Mouse (Mus musculus): ENCODE measurements around the gene Mapk10. TPM values are rescaled to one million over a fixed set of nuclear protein-coding genes. Genes with fewer than 3 reads are reported as not detected.

The Mapk10 gene
- total RNA-seq (2021) = 10 to 100 TPM; 30.0 to 37.4 TPM

DNA sequence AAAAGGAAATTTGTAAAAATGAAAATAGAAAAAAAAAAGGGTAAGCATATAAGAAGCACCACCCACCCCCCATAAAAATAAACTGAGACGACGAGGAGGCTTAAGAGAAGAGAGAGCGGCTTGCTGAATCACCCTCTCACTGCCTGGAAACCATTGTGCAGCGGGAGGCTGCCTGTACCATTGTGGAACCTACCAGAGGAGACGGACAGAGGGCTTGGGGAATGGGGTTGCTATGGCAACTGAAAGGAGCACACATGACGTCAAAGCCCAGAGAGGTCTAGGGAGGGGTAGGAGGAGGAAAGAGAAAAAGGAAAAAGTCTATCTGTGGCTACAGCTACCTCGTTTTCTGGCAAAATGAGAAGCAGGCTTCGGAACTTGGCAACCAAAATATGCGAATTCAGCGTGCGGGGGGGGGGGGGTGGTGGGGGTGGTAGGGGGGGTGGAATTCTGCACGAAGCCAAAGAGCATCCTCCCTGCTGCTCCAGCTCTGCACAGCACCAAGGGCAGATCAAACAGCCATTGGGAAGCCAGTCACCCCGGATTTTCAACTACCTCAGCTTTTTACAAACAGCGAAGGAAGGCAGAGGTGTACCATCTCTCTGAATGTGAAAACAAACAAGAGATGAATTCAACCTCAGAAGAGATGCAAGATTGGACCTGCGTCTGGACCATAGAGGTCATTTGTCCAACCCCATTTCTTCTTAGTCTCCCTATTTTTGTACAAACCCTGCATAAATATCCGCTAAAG is at the start of gene Mapk10:
Gene Mapk10, minus strand, starts transcription at position 234 of the 748 bp plus-strand sequence.
- intact Hi-C loops (cut with DNase I) = loop anchor here (2.0 kb wide), 1 partner anchor 34 kb away; no protein-coding TSS in a partner anchor
- peak; percentile 63 to 70 for DNase-seq

DNA sequence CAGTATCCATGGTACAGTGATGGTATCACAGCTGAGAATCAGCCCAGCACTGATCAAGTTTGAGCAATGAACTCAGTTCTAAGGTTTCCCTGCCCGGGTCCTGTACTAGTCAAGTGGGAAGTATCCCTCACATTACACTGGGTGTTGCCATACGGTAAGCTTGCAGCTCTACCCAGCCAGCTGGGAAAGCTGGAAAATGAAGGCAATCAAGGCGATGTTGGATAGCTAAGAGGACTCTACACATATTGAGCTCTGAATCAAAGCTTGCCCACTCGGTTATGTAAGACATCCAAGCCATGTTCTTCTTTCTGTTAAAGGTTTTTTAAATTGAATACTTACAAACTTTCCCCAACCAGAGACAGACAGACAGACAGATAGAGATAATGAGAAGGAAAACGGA is 45.0 kb upstream of the Mapk10 start:
- intact Hi-C loops (cut with DNase I) = no loop called here
- no peak for DNase-seq

DNA sequence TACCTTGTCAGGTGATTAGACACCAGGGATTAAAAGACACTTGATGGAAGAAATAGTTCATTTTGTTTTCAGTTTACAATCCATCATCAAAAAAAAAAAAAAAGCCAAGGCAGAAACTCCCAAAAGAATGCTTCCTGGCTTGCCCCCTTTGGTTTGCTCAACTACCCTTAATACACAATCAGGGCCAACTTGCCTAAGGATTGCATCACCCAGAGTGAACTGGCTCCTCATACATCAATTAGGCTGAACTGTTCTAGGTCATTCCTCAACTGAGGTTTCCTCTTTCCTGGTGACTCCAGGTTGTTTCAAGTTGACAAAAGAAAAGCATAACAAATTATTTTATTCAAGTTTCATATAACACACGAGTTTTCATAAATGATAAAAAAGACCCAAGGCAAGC is 31.3 kb upstream of the Mapk10 start:
- intact Hi-C loops (cut with DNase I) = no loop called here
- no peak for DNase-seq

DNA sequence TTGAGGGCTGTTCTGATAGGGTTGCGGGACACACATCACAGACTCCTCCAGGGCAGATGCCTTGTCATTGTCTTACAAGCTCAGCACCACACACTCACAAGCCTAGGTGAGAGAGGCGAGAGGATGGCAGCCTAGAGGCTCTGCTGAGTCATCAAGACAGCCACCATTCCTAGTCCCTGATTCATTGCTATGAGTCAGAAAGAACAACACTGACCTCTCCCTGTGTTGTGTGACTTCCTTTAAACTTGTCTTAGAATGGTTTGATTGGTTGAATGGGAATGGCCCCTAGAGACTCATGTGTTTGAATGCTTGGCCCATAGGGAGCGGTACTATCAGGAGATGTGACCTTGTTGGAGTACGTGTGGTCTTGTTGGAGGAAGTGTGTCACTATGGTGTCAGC is 20.7 kb upstream of the Mapk10 start:
- intact Hi-C loops (cut with DNase I) = no loop called here
- no peak for DNase-seq

DNA sequence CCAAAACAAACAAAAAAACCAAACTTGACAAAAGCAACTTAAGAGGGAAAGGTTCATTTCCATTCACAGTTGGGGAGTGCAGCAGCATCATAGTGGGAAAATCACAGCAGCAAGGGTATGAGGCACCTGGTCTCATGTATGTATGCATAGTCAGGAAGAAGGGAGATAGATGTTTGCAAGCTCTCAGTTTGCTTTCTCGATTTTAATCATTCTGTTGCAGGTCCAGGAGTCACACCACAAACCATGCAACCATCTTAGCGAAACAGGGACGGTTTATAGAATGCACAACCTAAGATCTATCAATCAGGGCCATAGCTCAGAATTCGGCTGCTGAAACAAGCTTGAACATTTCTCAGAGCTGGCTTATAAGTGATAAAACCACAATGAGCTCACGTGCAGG is 19.2 kb upstream of the Mapk10 start:
- DNase-seq = no peak
- intact Hi-C loops (cut with DNase I) = no loop called here

DNA sequence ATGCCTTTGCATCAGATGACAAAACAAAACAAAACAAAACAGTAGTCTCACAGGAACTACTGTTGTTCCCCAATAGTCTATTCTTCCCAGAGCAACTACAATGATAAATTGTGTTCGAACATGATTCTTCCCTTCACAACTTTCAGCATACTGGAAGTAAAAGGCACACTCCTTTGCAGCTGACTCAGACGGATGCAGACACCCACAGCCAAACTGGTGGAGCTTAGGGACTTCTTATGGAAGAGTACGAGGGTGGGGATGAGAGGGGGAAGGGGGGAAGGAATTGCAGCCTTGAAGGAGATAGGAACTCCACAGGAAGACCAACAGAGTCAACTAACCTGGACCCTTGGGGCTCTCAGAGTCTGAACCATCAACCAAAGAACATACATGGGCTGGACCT is 18.2 kb upstream of the Mapk10 start:
- intact Hi-C loops (cut with DNase I) = no loop called here
- no peak for DNase-seq

DNA sequence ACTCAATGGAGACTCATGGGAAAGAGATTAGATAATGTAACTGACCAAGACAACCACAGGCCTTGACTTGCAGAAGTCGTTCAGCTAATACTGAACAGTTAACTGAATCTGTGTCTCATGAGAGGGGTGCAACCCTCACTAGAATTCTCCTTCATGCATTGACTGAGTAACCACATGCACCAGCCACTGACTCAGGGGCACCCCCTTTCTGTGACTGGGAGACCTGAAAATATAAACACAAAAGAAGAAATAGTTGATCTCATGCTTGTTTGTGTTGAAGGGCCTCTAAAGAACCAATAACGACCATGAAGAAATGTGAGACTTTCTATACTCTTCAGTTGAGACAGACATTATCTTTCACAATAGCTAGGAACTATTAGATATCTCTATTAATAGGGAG is 10.9 kb upstream of the Mapk10 start:
- no peak for DNase-seq
- intact Hi-C loops (cut with DNase I) = no loop called here

DNA sequence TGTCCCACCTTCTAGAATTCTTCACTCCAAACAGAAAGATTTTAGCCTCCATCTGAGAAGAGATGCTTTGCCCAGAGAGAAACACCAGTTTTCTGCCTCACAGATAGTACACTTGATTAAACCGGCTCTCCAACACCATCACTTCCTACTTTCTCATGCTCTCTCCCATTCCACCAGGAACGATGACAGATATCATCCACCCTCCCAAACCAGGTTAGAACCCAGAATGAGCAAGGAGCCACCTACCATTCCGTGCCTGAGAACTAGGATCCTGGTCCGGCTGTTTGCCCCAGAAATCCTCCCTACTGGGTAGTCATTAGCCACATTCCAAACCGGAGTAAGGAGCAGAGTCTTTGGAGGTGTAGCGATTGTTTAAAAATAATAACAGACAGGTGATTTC is 490 bp downstream of the Mapk10 start:
- intact Hi-C loops (cut with DNase I) = loop anchor here (2.0 kb wide), 1 partner anchor 34 kb away; no protein-coding TSS in a partner anchor
- DNase-seq = peak; percentile 14 to 32

DNA sequence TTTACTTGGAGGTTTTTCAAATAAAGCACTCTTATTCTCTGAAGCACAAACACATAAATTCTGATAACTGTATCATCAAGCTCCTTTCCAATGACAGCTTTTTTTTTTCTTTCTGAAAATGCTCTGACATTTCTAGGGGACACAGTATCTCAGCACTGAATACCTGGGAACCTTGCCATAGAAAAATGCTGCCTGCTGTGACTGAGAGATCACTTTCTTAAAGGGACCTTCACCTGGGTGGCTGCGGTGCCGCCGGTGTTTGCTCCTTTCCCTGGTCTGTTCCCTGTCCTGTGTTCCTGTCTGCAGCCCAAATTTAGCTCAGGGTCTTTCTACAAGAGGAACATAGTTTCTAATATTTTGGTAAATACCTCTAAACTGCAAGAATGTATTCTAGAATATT is 1.1 kb downstream of the Mapk10 start:
- peak; percentile 65 to 68 for DNase-seq
- intact Hi-C loops (cut with DNase I) = loop anchor here (2.0 kb wide), 1 partner anchor 33 kb away; no protein-coding TSS in a partner anchor

DNA sequence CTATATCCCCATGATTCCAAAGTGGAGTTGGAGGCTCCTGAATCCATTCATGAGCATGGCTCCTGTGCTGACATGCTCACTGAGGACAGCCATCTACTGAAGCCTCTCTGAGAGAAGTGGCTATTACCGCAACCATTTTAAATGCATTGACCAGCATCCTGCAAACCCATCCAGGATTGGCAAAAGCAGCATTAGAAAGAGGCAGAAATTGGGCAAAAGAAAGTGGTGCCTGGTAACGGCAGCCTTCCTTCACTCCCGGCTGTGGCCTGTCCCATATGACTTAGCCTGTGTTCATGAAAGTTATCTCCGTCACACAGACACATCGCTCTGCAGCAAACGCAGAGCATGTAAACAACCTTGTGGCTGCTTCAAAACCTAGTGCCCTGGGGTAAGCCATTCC is 1.6 kb downstream of the Mapk10 start:
- intact Hi-C loops (cut with DNase I) = no loop called here
- peak; percentile 17 to 36 for DNase-seq

DNA sequence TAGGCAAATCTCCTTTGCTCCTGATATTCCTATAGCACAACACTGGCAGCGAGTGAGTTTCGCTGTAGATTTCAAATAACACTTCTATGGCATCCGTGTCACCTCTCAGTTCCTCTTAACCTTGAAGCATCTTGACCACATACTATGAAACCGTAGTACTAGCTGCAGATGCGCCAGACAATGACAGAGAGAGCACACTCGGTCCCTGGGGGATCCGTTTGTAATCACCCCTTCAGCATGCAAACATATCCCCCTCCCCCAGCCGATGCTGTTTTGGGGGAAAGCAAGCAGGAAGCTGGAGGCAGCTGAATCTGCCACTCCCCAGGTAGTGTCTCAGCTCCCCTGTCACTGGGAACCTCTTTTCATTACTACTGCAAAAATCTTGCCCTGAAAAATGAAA is 2.3 kb downstream of the Mapk10 start:
- peak; percentile 9 to 12 for DNase-seq
- intact Hi-C loops (cut with DNase I) = no loop called here

DNA sequence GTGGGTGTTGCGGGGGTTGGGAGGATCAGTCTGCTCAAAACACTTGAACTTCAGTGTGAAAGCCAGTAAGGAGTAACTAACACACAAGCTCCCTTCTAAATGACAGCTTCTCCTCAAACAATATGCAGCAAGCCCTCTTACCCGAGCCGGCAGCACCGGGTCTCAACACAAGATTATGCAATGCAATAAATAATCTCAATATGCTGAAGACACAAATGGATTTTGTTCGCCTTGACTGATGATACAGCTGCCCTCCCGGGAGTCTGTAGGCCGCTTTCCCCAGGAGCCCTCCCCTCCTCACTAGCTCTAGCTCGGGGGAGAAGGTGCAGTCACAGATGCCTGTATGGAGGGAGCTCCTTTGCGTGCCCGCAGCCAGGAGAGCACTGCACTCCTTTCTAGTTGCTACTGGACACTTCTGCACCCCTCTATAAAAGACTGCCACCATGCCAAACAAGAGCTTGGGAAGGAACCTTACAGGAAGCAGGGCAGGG is 3.1 kb downstream of the Mapk10 start:
- intact Hi-C loops (cut with DNase I) = no loop called here
- DNase-seq = no peak

DNA sequence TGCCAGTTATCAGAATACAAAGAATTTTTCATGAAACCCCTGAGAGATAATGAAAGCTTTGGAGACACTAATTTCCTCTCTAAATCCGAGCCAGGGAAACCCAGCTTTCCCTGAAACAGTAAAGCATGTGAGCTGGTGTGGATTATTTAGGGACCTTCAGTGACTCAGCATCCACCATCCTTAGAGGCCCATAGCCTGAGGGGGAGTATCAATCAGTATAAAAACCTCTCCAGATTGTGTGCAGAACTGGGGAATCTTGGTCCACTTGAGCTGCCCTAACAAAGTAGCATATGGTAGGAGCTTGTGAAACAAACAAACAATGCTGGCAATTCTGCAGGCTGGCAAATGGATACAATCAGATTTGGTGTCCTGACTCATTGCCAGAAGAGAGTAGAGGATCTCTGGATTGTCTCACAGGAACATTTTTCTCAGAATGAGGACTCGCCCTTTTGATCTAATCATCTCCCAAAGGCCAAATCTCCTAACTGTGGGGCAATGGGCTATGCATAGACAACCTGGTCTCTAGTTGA is 13.3 kb downstream of the Mapk10 start:
- intact Hi-C loops (cut with DNase I) = no loop called here
- DNase-seq = no peak

DNA sequence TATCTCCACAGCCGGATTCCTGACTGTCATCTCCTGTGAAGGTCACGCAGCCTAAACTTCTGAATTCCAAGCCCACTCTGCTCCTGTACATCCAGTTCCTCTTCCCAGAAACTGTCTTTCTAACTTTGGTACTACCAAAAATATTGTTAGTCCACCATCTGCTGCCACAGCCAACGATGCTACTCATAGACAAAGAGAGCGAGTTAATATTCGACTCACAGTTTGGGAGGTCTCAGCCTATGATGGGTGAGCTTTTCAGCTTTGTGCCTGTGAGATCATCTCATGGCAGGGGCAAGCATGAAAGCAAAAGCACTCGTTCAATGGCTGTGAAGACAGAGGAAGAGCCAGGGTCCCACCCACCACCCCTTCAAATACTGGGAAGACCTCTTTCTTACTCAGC is 16.6 kb downstream of the Mapk10 start:
- intact Hi-C loops (cut with DNase I) = no loop called here
- DNase-seq = no peak

DNA sequence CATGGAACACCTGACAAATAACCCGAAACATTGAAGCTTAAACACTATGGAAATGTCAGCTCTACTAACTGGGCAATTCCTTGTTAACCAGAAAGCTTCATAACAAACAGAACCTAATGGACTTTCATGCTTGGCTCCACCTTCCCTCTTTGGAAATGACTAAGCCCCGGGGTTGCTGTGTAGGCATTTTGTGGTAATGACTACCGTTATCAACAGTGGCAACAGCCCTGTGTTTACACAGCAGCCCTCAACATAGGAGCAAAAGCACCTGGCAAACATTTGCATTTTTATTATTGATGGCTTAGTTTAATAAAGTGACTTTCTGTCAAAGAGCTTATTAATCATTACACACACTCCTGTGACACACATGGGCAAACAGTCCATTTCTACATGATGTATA is 17.4 kb downstream of the Mapk10 start:
- no peak for DNase-seq
- intact Hi-C loops (cut with DNase I) = no loop called here

DNA sequence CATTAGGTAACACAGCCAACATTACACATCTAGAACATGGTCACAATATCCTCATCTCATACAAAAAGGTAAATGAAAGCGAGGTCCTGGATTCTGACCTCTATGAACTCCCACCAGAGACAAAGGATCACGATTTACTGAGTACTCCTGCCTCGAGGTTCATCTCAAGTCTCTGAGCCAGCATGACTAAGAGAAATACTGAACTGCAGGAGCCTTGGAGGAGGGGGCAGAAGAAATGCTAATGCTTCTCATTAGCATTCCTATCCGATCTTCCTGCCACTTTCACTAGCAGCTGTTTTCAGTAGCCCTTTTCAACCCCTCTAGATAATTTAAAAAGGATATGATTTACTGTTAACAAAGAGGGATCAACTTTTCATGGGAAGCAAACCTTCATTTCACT is 19.6 kb downstream of the Mapk10 start:
- DNase-seq = no peak
- intact Hi-C loops (cut with DNase I) = no loop called here

DNA sequence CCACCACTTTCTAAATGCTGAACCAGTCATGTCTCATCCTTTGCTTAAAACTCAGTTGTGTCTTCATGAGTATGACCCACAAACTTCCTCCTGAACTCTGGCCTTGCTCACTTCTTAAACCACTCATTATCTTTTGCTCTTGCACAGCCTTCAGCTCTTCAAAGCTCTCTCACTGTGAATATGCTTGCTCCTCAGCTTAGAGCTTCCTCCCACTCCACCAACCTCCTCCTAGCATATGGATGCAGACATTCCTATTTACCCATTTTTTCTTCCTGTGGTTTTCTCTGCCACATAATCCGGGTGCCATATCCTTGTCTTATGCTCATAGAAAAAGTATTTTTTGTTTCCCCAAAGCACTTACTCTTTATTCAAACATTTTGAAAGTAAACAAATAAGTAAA is 26.9 kb downstream of the Mapk10 start:
- DNase-seq = no peak
- intact Hi-C loops (cut with DNase I) = no loop called here

DNA sequence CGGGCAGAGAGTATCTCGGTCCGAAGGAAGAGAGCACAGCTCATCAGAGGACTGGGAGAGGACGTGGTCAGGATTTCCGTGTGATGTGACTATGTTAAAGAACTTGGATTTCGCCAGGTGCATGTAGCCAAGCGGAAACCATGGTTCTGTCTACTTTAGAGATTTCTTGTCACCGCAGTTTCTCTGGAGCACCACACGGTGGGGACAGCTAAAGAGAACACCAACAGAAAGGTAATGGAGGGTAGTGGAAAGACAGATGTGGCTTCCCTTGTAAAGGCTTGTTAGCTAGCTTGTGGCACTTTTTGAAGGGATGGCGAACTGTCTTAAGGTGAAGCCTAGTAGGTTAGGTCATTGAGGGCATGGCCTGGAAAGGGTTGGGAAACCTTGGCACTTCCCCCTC is 29.5 kb downstream of the Mapk10 start:
- DNase-seq = no peak
- intact Hi-C loops (cut with DNase I) = no loop called here

DNA sequence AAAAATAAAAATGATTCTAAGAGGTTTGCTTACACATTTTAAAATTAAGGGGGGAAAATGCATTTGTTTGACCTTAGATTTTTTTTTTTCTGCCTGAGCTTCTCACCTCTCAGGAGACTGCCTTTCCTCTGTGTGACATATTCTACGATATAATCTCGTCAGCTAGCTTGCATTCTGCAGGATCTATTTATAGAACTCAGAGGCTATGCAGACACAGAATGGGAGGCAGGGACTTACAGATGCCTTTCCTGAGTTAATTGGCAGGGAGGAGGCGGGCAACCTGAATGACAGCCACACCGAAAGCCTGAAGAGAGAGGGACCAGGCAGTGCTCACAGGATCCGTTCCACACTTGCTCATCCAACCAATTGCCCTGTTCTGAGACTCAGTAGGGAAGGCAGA is 34.1 kb downstream of the Mapk10 start:
- intact Hi-C loops (cut with DNase I) = loop anchor here (2.0 kb wide), 1 partner anchor 34 kb away; the partner anchor contains the start of gene Mapk10

DNA sequence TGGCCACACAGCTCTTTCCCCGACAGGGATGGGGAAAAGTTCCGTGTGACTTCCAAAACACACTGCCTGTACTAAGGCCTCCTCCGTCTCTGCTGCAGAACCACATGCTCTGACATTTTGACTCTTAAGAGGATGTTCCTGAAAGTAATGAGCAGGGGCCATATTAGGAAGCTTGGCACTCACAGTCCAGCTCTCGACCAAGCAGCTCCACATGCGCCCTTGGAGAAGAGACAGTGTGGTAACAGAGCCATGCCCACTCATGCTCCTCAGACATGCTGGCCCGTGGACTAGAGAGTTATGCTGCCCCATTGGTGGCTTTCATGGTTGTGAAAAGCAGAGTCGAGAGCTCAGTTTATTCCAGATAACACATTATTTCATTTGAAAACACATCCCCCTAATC is 35.1 kb downstream of the Mapk10 start:
- DNase-seq = peak; percentile 17 to 31
- intact Hi-C loops (cut with DNase I) = loop anchor here (2.0 kb wide), 1 partner anchor 35 kb away; the partner anchor contains the start of gene Mapk10

More for the DNA sequence above, 34.1 kb downstream of the Mapk10 start:
- DNase-seq = peak; percentile 41 to 52

DNA sequence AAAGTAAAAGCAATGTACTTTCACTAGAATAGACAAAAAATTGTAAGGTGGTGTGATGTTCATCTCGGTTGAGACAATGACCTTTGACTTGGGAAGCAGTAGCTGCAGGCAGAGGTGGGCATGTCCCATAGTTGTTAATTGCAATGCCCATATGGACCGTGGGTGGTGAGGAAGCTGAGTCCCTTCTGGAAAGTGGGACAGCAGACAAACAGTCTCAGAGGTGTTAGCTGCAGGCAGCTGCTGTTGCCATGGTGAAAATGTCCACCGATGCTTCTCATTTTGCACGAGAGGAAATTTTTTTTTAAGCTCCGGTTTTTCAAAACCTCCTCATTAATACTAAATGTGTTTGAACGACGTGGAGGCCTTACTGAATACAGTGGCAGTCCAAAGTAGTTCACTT is 36.5 kb downstream of the Mapk10 start:
- intact Hi-C loops (cut with DNase I) = no loop called here
- DNase-seq = no peak

DNA sequence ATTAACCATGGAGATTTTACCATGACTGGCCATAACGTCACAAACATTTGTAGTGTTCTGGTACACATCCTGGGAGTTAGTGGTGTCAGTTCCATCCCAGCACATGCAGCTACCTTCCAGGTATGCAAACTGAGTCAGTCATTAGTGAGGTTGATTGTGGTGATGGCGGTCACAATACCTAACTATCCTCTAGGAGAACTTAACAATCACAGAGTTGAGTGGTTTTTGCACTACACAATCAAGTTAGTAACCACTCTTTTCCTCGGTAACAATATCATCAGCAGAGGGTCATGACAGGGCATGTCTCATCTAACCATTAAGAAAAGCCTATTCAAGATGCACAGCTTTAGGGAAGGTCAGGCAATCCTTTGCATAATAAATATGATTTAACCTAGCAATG is 39.9 kb downstream of the Mapk10 start:
- intact Hi-C loops (cut with DNase I) = no loop called here
- no peak for DNase-seq
